Mouse (Mus musculus): ENCODE results near the gene Dock10.

Gene Dock10

GRCm38 (mm10) chr1:80461348-80461747 is 297.0 kb downstream of the Dock10 start, which contains the start of gene Gm45261:
Gene Gm45261 (minus strand): TSS chr1:80461448.
- DNase-seq (ENCODE audit: low spot score) = no peak

- DNase-seq (ENCODE audit: low spot score) = no peak
These were observed 298.4 kb downstream of the Dock10 start for GRCm38 (mm10) chr1:80459923-80460322.

DNA sequence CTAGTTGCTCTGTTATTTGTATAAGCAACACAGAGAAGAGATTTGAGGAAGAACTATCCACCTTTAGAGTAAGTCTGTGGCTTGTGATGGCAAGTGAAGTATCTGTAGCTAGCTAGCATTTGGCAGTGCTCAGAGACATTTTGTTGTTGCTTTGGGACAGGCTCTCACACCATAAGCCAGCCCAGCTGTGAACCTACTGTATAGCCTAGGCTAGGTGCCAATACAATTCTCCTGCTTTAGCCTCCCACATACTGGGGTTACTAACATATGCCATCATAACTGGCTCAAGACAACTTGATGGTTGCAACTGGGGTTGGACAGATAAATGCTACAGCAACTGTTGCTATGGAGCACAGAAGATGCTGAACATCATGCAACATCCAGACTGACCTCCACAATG is 298.9 kb downstream of the Dock10 start:
- no peak for DNase-seq (ENCODE audit: low spot score)

- DNase-seq (ENCODE audit: low spot score) = no peak
These were observed 304.4 kb downstream of the Dock10 start for GRCm38 (mm10) chr1:80453971-80454370.

DNA sequence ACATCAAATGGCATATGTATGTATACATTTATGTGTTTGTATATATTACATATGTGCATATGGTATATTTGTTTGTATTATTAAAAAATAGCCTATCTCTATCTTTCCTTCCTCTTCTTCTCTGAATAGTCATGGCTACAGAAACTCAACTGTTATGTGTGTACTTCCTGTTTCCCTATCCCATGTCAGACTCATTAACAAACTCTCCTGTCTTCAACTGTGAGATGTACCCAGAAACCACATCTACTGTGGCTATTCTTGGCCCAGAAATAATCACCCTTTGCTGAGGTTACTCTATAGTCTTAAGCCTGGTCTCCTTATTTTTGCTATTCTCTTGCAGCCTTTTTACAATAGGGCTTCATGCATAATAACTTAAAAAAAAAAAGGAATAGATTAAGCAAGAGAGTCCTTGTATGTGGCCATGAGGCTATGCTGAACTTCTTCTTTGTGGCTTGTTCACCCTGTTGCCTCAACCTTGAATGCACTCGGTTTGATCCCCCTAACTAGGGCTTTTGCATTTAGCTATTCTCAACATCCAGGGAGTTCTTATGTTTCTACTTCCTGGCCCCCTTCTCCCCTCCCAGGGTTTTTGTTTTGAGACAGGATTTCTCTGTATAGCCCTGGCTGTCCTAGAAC is 306.3 kb downstream of the Dock10 start:
- no peak for DNase-seq (ENCODE audit: low spot score)
